Mouse (Mus musculus) neural tube, embryonic 11.5 days (tissue): ENCODE data around the gene Clstn2. TPM values are rescaled to one million over a fixed set of nuclear protein-coding genes. Genes with fewer than 3 reads are reported as not detected.

Experiments used
- ATAC-seq: fragments of 200-750 bp; cut with Nextera tagmentation; 2 replicates; pipeline ENCODE4 v1.8.0; 2017; ENCODE audit warnings: moderate number of reproducible peaks, mild to moderate bottlenecking, moderate TSS enrichment, moderate library complexity; ENCODE audit not compliant: insufficient read depth, low FRiP score, low TSS enrichment
- DNase-seq: peaks from one replicate; pipeline ENCODE4 v3.0.0-alpha.2; 2015; ENCODE audit warnings: low spot score
- H3K27ac ChIP-seq: fragments of 300-500 bp; sonication (generic); 2 replicates; pipeline ENCODE4 v1.5.1; 2014; ENCODE audit warnings: low read depth, mild to moderate bottlenecking, low read length
- H3K27me3 ChIP-seq: fragments of 300-500 bp; sonication (generic); 2 replicates; pipeline ENCODE4 v1.6.1; 2014; ENCODE audit warnings: mild to moderate bottlenecking, low read length, mixed read lengths; ENCODE audit not compliant: control insufficient read depth, insufficient read depth
- H3K36me3 ChIP-seq: fragments of 300-500 bp; sonication (generic); 2 replicates; pipeline ENCODE4 v1.6.1; 2014; ENCODE audit warnings: mild to moderate bottlenecking, low read length, moderate library complexity, mixed read lengths; ENCODE audit not compliant: control insufficient read depth, insufficient read depth
- H3K4me1 ChIP-seq: fragments of 300-500 bp; sonication (generic); 2 replicates; pipeline ENCODE4 v1.6.1; 2014; ENCODE audit warnings: low read length, mixed read lengths; ENCODE audit not compliant: control insufficient read depth, insufficient read depth
- H3K4me2 ChIP-seq: fragments of 300-500 bp; sonication (generic); 2 replicates; pipeline ENCODE4 v1.6.1; 2014; ENCODE audit warnings: low read depth, mild to moderate bottlenecking, moderate library complexity
- H3K4me3 ChIP-seq: fragments of 300-500 bp; sonication (generic); 2 replicates; pipeline ENCODE4 v1.5.1; 2014; ENCODE audit warnings: low read depth, low read length
- H3K9ac ChIP-seq: fragments of 300-500 bp; sonication (generic); 2 replicates; pipeline ENCODE4 v1.6.1; 2014; ENCODE audit warnings: mild to moderate bottlenecking, low read length
- H3K9me3 ChIP-seq: fragments of 300-500 bp; sonication (generic); 2 replicates; pipeline ENCODE4 v1.6.1; 2016; ENCODE audit warnings: low read length; ENCODE audit not compliant: control insufficient read depth
- WGBS: fragments of 180-500 bp; shearing (Covaris S2); extraction: QIAGEN DNeasy Blood & Tissue Kit; methylation state at CpG from one replicate; pipeline ENCODE4 v1.1.7; 2014; 5-methylcytosine and 5-hydroxymethylcytosine counted together
- polyA plus RNA-seq: library from polyadenylated mRNA; unstranded; fragments of >200 nt; fragmentation: Nextera tagmentation; extraction: Ambion mirVana; gene quantifications from 2 replicates; pipeline ENCODE4 v1.2.1, GENCODE M21; 2014

The Clstn2 gene
- polyA plus RNA-seq, 1 experiment from 2014 or later = 10.0 TPM

GRCm38 (mm10) chr9:97563121-97563520, 469.9 kb downstream of the Clstn2 start:
- H3K9me3 ChIP-seq = no peaks in the 10 kb centered on the region
- no peak overlapping the region for H3K4me2 ChIP-seq
- ATAC-seq = no peak
- no peak overlapping the region for H3K9ac ChIP-seq
- H3K4me1 ChIP-seq = no peaks in the 10 kb centered on the region
- WGBS = 88% methylated on average over 6 of the region's 6 CpGs
- no peak for DNase-seq
- no peaks in the 10 kb centered on the region for H3K27me3 ChIP-seq
- H3K4me3 ChIP-seq = no peak overlapping the region
- no peak overlapping the region for H3K27ac ChIP-seq
- no peaks in the 10 kb centered on the region for H3K36me3 ChIP-seq

GRCm38 (mm10) chr9:97544359-97544758, 488.6 kb downstream of the Clstn2 start:
- H3K9ac ChIP-seq = no peak overlapping the region
- H3K36me3 ChIP-seq = no peaks in the 10 kb centered on the region
- H3K9me3 ChIP-seq = no peaks in the 10 kb centered on the region
- 85% methylated on average over 4 of the region's 4 CpGs for WGBS
- H3K4me3 ChIP-seq = no peak overlapping the region
- no peaks in the 10 kb centered on the region for H3K4me1 ChIP-seq
- no peak overlapping the region for H3K27ac ChIP-seq
- ATAC-seq (no peak), DNase-seq (no peak)
- H3K27me3 ChIP-seq = no peaks in the 10 kb centered on the region
- no peak overlapping the region for H3K4me2 ChIP-seq

GRCm38 (mm10) chr9:97541419-97541818, 491.6 kb downstream of the Clstn2 start:
- no peaks in the 10 kb centered on the region for H3K27me3 ChIP-seq
- no peak overlapping the region for H3K9ac ChIP-seq
- ATAC-seq = no peak
- no peak for DNase-seq
- H3K36me3 ChIP-seq = no peaks in the 10 kb centered on the region
- no peaks in the 10 kb centered on the region for H3K4me1 ChIP-seq
- no peak overlapping the region for H3K4me2 ChIP-seq
- no peaks in the 10 kb centered on the region for H3K9me3 ChIP-seq
- 84% methylated on average over 6 of the region's 6 CpGs for WGBS
- H3K4me3 ChIP-seq = no peak overlapping the region
- no peak overlapping the region for H3K27ac ChIP-seq

- no peak for DNase-seq
- 66% methylated on average over 8 of the region's 8 CpGs for WGBS
Observed at GRCm38 (mm10) chr9:97538075-97538779, 494.8 kb downstream of the Clstn2 start.

GRCm38 (mm10) chr9:97534196-97534595, 498.8 kb downstream of the Clstn2 start:
- Histone ChIP-seq H3K27ac (no peak overlapping the region), H3K4me3 (no peak overlapping the region), H3K27me3 (no peaks in the 10 kb centered on the region), H3K4me1 (no peaks in the 10 kb centered on the region), H3K9ac (no peak overlapping the region), H3K36me3 (no peaks in the 10 kb centered on the region), H3K4me2 (no peak overlapping the region), H3K9me3 (no peaks in the 10 kb centered on the region)
- 87% methylated on average over 2 of the region's 2 CpGs for WGBS
- ATAC-seq = no peak
- no peak for DNase-seq

More at GRCm38 (mm10) chr9:97538075-97538779, 494.8 kb downstream of the Clstn2 start:
- Histone ChIP-seq H3K9ac (no peak overlapping the region), H3K36me3 (no peaks in the 10 kb centered on the region), H3K4me3 (no peak overlapping the region), H3K9me3 (no peaks in the 10 kb centered on the region), H3K4me2 (no peak overlapping the region), H3K27ac (no peak overlapping the region), H3K27me3 (no peaks in the 10 kb centered on the region), H3K4me1 (no peaks in the 10 kb centered on the region)
- no peak for ATAC-seq

GRCm38 (mm10) chr9:97533306-97533705, 499.7 kb downstream of the Clstn2 start:
- Histone ChIP-seq H3K4me3 (no peak overlapping the region), H3K27me3 (no peaks in the 10 kb centered on the region), H3K9ac (no peak overlapping the region), H3K27ac (no peak overlapping the region), H3K9me3 (no peaks in the 10 kb centered on the region), H3K4me2 (no peak overlapping the region), H3K36me3 (no peaks in the 10 kb centered on the region), H3K4me1 (no peaks in the 10 kb centered on the region)
- DNase-seq (no peak), ATAC-seq (no peak)
- 67% methylated on average over 3 of the region's 3 CpGs for whole genome bisulfite sequencing

- DNase-seq (no peak), ATAC-seq (no peak)
- H3K27ac ChIP-seq = no peak overlapping the region
- H3K9ac ChIP-seq = no peak overlapping the region
- H3K9me3 ChIP-seq = no peaks in the 10 kb centered on the region
- 95% methylated on average over 13 of the region's 13 CpGs for WGBS
- H3K36me3 ChIP-seq = no peaks in the 10 kb centered on the region
- H3K4me3 ChIP-seq = no peak overlapping the region
- H3K4me1 ChIP-seq = no peaks in the 10 kb centered on the region
- no peak overlapping the region for H3K4me2 ChIP-seq
- H3K27me3 ChIP-seq = no peaks in the 10 kb centered on the region
Observed at GRCm38 (mm10) chr9:97532536-97532935, 500.4 kb downstream of the Clstn2 start.

- Histone ChIP-seq H3K27me3 (no peaks in the 10 kb centered on the region), H3K4me2 (no peak overlapping the region), H3K9me3 (no peaks in the 10 kb centered on the region), H3K4me3 (no peak overlapping the region), H3K27ac (no peak overlapping the region), H3K4me1 (no peaks in the 10 kb centered on the region), H3K36me3 (no peaks in the 10 kb centered on the region), H3K9ac (no peak overlapping the region)
- ATAC-seq (no peak), DNase-seq (no peak)
- WGBS = 88% methylated on average over 1 of the region's 1 CpGs
Observed at GRCm38 (mm10) chr9:97527926-97528325, 505.1 kb downstream of the Clstn2 start.

GRCm38 (mm10) chr9:97527276-97527675, 505.7 kb downstream of the Clstn2 start:
- Histone ChIP-seq H3K27ac (no peak overlapping the region), H3K4me1 (no peaks in the 10 kb centered on the region), H3K27me3 (no peaks in the 10 kb centered on the region), H3K4me3 (no peak overlapping the region), H3K9ac (no peak overlapping the region), H3K36me3 (no peaks in the 10 kb centered on the region), H3K9me3 (no peaks in the 10 kb centered on the region), H3K4me2 (no peak overlapping the region)
- DNase-seq (no peak), ATAC-seq (no peak)
- 90% methylated on average over 1 of the region's 1 CpGs for WGBS
